ENCODE assay signal across 9 mouse cellular contexts in the genomic region with DNA sequence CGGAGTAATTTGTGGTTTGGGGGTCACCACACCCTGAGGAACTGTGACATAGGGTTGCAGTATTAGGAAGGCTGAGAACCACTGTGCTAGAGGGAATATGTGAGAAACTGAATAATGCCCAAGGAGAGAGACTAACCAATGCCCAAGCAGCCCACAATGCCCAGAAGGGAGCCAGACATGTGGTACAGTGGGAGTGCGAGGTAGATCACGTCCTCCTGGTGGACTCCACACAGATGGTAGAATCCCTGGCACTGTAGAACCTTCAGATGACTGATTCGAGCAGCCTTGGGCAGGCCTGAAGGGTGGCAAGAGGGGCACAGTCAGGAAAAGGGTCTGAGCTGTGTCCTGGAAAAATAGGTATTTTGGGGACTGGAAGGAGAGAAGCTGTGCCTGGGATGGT. TPM values are rescaled to one million over a fixed set of nuclear protein-coding genes. Genes with fewer than 3 reads are reported as not detected.
DNase-seq lines count a peak whose midpoint lies in the region; ATAC-seq lines count a peak whose summit lies in the region.
"Had no signal": no experiment of that assay in that cellular context is flagged by ENCODE, and none has a peak within 500 bp of the region (broad histone marks: within the 10 kb centered on the region; RNA-seq: fewer than 3 reads in every experiment).

No protein-coding gene starts in this region.

- peaks cover 15% of the 10 kb centered on the region for H3K36me3 ChIP-seq in heart, embryonic 16.5 days (ENCODE audit: control insufficient read depth, insufficient read depth)
- H3K36me3 ChIP-seq in embryonic facial prominence, embryonic 13.5 days: peaks cover 48% of the 10 kb centered on the region
- H3K36me3 ChIP-seq in hindbrain, embryonic 12.5 days: peaks cover 46% of the 10 kb centered on the region
- H3K36me3 ChIP-seq in midbrain, embryonic 14.5 days (ENCODE audit: control insufficient read depth, insufficient read depth, low read length): peaks cover 45% of the 10 kb centered on the region

- no peak overlapping the region for H3K9ac ChIP-seq in heart, embryonic 16.5 days (ENCODE audit: low read length)
- H3K9ac ChIP-seq in embryonic facial prominence, embryonic 13.5 days: peak overlapping the region; percentile 93
- peak overlapping the region; percentile 86 for H3K9ac ChIP-seq in hindbrain, embryonic 12.5 days
- peak overlapping the region; percentile 88 for H3K9ac ChIP-seq in midbrain, embryonic 14.5 days (replicated peaks; ENCODE audit: low read length)

- ATAC-seq in heart, embryonic 16.5 days (replicated peaks; ENCODE audit: extremely low read depth, insufficient read depth, low FRiP score): no peak
- no peak for ATAC-seq in embryonic facial prominence, embryonic 13.5 days (ENCODE audit: insufficient number of reproducible peaks, insufficient read depth, low FRiP score, low TSS enrichment, low read depth)
- ATAC-seq in hindbrain, embryonic 12.5 days (ENCODE audit: low FRiP score): no peak
- no peak for ATAC-seq in midbrain, embryonic 14.5 days (ENCODE audit: low FRiP score, low TSS enrichment)

- peak overlapping the region; percentile 100; the same call in 1 of the 2 replicates for H3K4me2 ChIP-seq in heart, embryonic 16.5 days (ENCODE audit: low read depth, low read length)
- H3K4me2 ChIP-seq in embryonic facial prominence, embryonic 13.5 days: peak overlapping the region; percentile 92
- H3K4me2 ChIP-seq in hindbrain, embryonic 12.5 days (replicated peaks): peak overlapping the region; percentile 94
- H3K4me2 ChIP-seq in midbrain, embryonic 14.5 days (ENCODE audit: low read length): peak overlapping the region; percentile 85

- no peak overlapping the region for H3K4me3 ChIP-seq in heart, embryonic 16.5 days (ENCODE audit: low read length)
- H3K4me3 ChIP-seq in embryonic facial prominence, embryonic 13.5 days: peak overlapping the region; percentile 76
- H3K4me3 ChIP-seq in hindbrain, embryonic 12.5 days: peak overlapping the region; percentile 68
- peak overlapping the region; percentile 70 for H3K4me3 ChIP-seq in midbrain, embryonic 14.5 days (replicated peaks; ENCODE audit: low read depth, low read length)
- H3K4me3 ChIP-seq: erythroblast, embryonic 14.5 days had no signal

- H3K4me1 ChIP-seq in heart, embryonic 16.5 days (ENCODE audit: control insufficient read depth, insufficient read depth, low read length): peaks cover 25% of the 10 kb centered on the region
- peaks cover 50% of the 10 kb centered on the region for H3K4me1 ChIP-seq in embryonic facial prominence, embryonic 13.5 days
- peaks cover 39% of the 10 kb centered on the region for H3K4me1 ChIP-seq in hindbrain, embryonic 12.5 days
- peaks cover 29% of the 10 kb centered on the region for H3K4me1 ChIP-seq in midbrain, embryonic 14.5 days (ENCODE audit: control insufficient read depth, insufficient read depth, low read length)

- H3K27ac ChIP-seq in heart, embryonic 16.5 days (ENCODE audit: low read length): no peak overlapping the region
- peak overlapping the region; percentile 98 for H3K27ac ChIP-seq in embryonic facial prominence, embryonic 13.5 days
- peak overlapping the region; percentile 95; the same call in 1 of the 2 replicates for H3K27ac ChIP-seq in hindbrain, embryonic 12.5 days
- peak overlapping the region; percentile 95; the same call in 1 of the 2 replicates for H3K27ac ChIP-seq in midbrain, embryonic 14.5 days (replicated peaks; ENCODE audit: low read depth, low read length)

- 87% methylated on average over 4 of the region's 4 CpGs for WGBS in heart, embryonic 16.5 days
- 59% methylated on average over 4 of the region's 4 CpGs for WGBS in embryonic facial prominence, embryonic 13.5 days
- WGBS in hindbrain, embryonic 12.5 days: 88% methylated on average over 4 of the region's 4 CpGs
- WGBS in midbrain, embryonic 14.5 days: 83% methylated on average over 4 of the region's 4 CpGs

- H3K27me3 ChIP-seq in heart, embryonic 16.5 days (ENCODE audit: control insufficient read depth, insufficient read depth, low read length): no peaks in the 10 kb centered on the region
- no peaks in the 10 kb centered on the region for H3K27me3 ChIP-seq in embryonic facial prominence, embryonic 13.5 days
- no peaks in the 10 kb centered on the region for H3K27me3 ChIP-seq in hindbrain, embryonic 12.5 days
- H3K27me3 ChIP-seq in midbrain, embryonic 14.5 days (ENCODE audit: control insufficient read depth, insufficient read depth, low read length): no peaks in the 10 kb centered on the region

- intact Hi-C loops in left cerebral cortex, postnatal 14 days (cut with DNase I): no loop called here

- H3K9me3 ChIP-seq in heart, embryonic 16.5 days (replicated peaks; ENCODE audit: control insufficient read depth, low read length): no peaks in the 10 kb centered on the region
- H3K9me3 ChIP-seq in embryonic facial prominence, embryonic 13.5 days: no peaks in the 10 kb centered on the region
- H3K9me3 ChIP-seq in hindbrain, embryonic 12.5 days (replicated peaks): no peaks in the 10 kb centered on the region
- no peaks in the 10 kb centered on the region for H3K9me3 ChIP-seq in midbrain, embryonic 14.5 days (ENCODE audit: control insufficient read depth, low read length)

- DNase-seq in heart, postnatal 4 days: no peak
- DNase-seq in midbrain, embryonic 14.5 days: no peak
- no peak for DNase-seq in right cerebral cortex, postnatal 10 days (ENCODE audit: low spot score in 2 of 2)
- DNase-seq in ovary, postnatal 14 days (ENCODE audit: low spot score): no peak
- no peak for DNase-seq in left cerebral cortex, postnatal 14 days (ENCODE audit: low spot score in 2 of 2)

RNA-seq across cellular contexts. Expression of a gene that starts 1.5 kb away (rescaled TPM):
- polyA plus RNA-seq in heart, embryonic 16.5 days (2015; fragmentation: Nextera tagmentation; extraction: Ambion mirVana): 5.6 and 6.7 TPM in 2 replicates
- 1 to 10 TPM; 3.4 to 3.9 TPM for total RNA-seq in heart, postnatal 4 days (2021)
- polyA plus RNA-seq in embryonic facial prominence, embryonic 13.5 days (2015; fragmentation: Nextera tagmentation; extraction: Ambion mirVana): 39.6 and 44.3 TPM in 2 replicates
- polyA plus RNA-seq in hindbrain, embryonic 12.5 days (2016; fragmentation: Nextera tagmentation; extraction: Ambion mirVana): 32.9 and 35.3 TPM in 2 replicates
- polyA plus RNA-seq in midbrain, embryonic 14.5 days (2014; fragmentation: Nextera tagmentation; extraction: Ambion mirVana): 23.6 and 25.0 TPM in 2 replicates
- total RNA-seq in left cerebral cortex, postnatal 14 days (2021): 1 to 10 TPM; 5.1 to 6.2 TPM

RNA-seq across cellular contexts. Expression of a gene that starts 45.2 kb away (rescaled TPM):
- polyA plus RNA-seq in heart, embryonic 16.5 days (2015; fragmentation: Nextera tagmentation; extraction: Ambion mirVana): 18.4 and 19.8 TPM in 2 replicates
- 10 to 100 TPM; 24.1 to 28.6 TPM for total RNA-seq in heart, postnatal 4 days (2021)
- polyA plus RNA-seq in embryonic facial prominence, embryonic 13.5 days (2015; fragmentation: Nextera tagmentation; extraction: Ambion mirVana): 31.0 and 31.1 TPM in 2 replicates
- polyA plus RNA-seq in hindbrain, embryonic 12.5 days (2016; fragmentation: Nextera tagmentation; extraction: Ambion mirVana): 40.5 and 44.3 TPM in 2 replicates
- polyA plus RNA-seq in midbrain, embryonic 14.5 days (2014; fragmentation: Nextera tagmentation; extraction: Ambion mirVana): 32.3 and 35.0 TPM in 2 replicates
- total RNA-seq in left cerebral cortex, postnatal 14 days (2021): 10 to 100 TPM; 61.4 to 65.3 TPM
